Mouse (Mus musculus): ENCODE measurements around the gene Slc44a5. TPM values are rescaled to one million over a fixed set of nuclear protein-coding genes. Genes with fewer than 3 reads are reported as not detected.
"Not testable (repeated sequence)": the region's sequence is repeated elsewhere in the genome, so short reads cannot be mapped to it uniquely, and the experiment has no call there.

Gene Slc44a5
- polyA plus RNA-seq, 1 experiment from 2014 or later, result 2.3 TPM

DNA sequence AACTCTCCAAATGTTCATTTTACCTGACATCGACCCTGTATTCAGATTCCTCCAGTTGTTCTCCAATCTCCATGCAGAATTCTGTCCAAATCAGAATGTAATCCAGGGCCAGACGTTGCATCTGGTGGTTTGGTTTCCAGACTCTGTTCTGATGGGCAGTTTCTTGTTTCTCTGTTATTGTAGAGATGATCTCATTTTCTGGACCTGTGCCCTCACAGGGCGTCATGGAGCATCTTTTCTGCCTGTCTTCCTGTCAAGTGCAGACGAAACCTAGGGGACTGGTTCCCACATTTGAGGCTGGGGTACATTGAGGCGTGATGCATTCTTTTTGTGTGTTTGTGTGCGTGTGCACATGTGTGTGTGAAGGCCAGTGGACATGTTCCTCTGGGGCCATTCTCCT lies 160.8 kb downstream of the Slc44a5 start:
- Histone ChIP-seq H3K27me3 (no peaks in the 10 kb centered on the region), H3K4me2 (replicated peaks) (no peak overlapping the region), H3K27ac (replicated peaks) (no peak overlapping the region), H3K9ac (no peak overlapping the region), H3K4me3 (replicated peaks) (no peak overlapping the region), H3K9me3 (replicated peaks) (no peaks in the 10 kb centered on the region), H3K36me3 (no peaks in the 10 kb centered on the region), H3K4me1 (no peaks in the 10 kb centered on the region)
- 78% methylated on average over 6 of the region's 6 CpGs for WGBS
- ATAC-seq (ENCODE audit: insufficient number of reproducible peaks, low FRiP score, low TSS enrichment, low read depth), result no peak

DNA sequence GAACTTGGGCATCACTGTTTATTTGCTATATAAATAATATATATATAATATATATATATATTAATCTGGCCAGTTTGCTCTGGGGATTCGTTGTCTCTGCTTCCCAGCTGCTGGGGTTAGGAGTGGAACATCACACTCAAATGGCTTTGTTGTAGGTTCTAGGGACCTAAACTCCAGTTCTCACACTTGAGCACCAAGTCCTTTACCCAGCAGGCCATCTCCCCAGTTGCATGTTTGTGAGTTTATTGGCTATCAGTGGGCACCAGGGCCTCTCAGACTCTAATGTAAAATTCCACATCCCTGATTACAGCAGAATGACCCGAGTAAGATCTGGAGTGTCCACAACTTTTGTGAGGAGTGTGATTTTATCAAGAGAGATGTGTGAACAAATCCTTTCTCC lies 161.5 kb downstream of the Slc44a5 start:
- Histone ChIP-seq H3K4me2 (replicated peaks) (no peak overlapping the region), H3K4me1 (no peaks in the 10 kb centered on the region), H3K9ac (no peak overlapping the region), H3K27me3 (no peaks in the 10 kb centered on the region), H3K4me3 (replicated peaks) (no peak overlapping the region), H3K27ac (replicated peaks) (no peak overlapping the region), H3K9me3 (replicated peaks) (no peaks in the 10 kb centered on the region), H3K36me3 (no peaks in the 10 kb centered on the region)
- ATAC-seq (ENCODE audit: insufficient number of reproducible peaks, low FRiP score, low TSS enrichment, low read depth), result no peak
- whole genome bisulfite sequencing, result 76% methylated on average over 2 of the region's 2 CpGs

DNA sequence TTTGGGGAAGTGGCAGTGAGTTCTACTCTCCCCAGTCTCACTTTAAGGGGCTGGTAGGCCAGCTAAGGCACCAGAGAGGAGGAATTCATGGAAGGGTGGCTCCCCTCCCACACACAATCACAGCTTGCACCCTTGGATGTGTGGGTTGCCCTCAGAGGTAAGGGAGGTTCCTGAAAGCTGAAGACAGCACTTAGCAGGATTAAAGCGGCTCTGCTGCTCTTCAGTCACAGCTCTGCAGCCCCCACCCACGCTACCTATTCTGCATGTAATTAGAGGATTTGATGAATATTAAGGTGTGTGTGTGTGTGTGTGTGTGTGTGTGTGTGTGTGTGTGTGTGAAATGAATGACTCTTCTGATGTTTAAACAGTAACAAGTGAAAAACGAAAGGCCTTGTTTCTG lies 163.3 kb downstream of the Slc44a5 start:
- no peak overlapping the region for H3K4me3 ChIP-seq (replicated peaks)
- no peak overlapping the region for H3K27ac ChIP-seq (replicated peaks)
- no peak overlapping the region for H3K9ac ChIP-seq
- H3K4me1 ChIP-seq, result no peaks in the 10 kb centered on the region
- no peaks in the 10 kb centered on the region for H3K36me3 ChIP-seq
- no peaks in the 10 kb centered on the region for H3K27me3 ChIP-seq
- no peaks in the 10 kb centered on the region for H3K9me3 ChIP-seq (replicated peaks)
- whole genome bisulfite sequencing, result 69% methylated on average over 3 of the region's 3 CpGs
- ATAC-seq (ENCODE audit: insufficient number of reproducible peaks, low FRiP score, low TSS enrichment, low read depth), result no peak
- no peak overlapping the region for H3K4me2 ChIP-seq (replicated peaks)

DNA sequence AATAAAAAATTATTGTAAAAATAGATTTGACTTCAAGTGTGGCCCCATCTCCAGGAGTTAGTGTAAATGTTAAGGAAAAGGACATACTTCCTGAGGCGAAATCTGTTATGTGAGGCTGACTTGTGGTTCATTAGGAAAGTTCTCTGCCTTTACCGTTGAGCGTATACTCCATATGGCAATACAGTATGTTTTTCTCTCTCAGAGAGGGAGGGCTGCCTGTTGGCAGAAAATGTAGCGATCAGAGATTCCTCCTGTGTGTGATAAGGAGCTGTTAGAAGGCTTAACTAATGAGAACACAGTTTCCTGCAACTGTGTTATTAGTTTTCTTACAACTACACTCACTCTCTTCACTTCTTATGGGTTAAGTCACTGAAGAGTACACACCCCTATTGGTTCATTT lies 168.1 kb downstream of the Slc44a5 start:
- no peak overlapping the region for H3K9ac ChIP-seq
- H3K4me2 ChIP-seq (replicated peaks), result no peak overlapping the region
- no peaks in the 10 kb centered on the region for H3K27me3 ChIP-seq
- ATAC-seq (ENCODE audit: insufficient number of reproducible peaks, low FRiP score, low TSS enrichment, low read depth), result no peak
- H3K4me1 ChIP-seq, result no peaks in the 10 kb centered on the region
- H3K4me3 ChIP-seq (replicated peaks), result no peak overlapping the region
- 75% methylated on average over 4 of the region's 4 CpGs for WGBS
- no peaks in the 10 kb centered on the region for H3K36me3 ChIP-seq
- H3K9me3 ChIP-seq (replicated peaks), result no peaks in the 10 kb centered on the region
- no peak overlapping the region for H3K27ac ChIP-seq (replicated peaks)

DNA sequence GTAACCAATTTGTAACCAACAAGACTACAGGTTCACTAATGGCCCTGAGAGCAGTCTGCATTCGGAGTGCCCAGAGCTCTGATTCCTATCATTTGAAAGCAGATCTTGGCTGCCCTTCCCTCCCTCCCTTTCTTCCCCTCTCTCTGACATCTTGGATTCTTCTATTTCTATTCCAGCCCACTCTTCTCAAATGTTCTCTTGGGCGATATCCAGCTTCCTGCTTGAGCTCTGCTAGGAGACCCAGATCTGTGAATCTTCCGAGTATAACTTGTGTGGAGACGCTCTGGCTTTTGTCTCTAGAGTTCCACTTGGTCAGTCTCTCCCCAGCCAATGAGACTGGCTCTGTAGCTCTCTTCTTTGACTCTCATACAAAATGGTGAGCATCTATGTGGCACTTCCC lies 169.4 kb downstream of the Slc44a5 start:
- WGBS, result 70% methylated on average over 4 of the region's 4 CpGs
- no peaks in the 10 kb centered on the region for H3K27me3 ChIP-seq

DNA sequence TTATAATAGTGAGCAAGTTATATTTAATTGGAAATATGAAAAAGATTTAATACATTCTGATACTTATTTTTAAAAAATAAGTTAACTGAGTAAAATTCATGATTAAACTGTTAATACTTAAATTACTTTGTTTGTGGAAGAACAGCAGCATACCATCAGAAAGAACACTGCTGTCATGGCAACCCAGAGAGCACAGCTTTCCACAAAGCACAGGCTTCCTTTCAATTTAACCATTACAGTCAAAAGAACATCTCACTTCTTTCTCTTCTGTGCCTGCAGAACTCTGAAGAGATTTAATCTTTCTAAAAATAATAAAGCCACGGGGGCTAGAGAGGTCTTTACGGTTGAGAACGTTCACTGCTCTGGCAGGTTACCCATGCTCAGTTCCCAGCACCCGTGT lies 172.5 kb downstream of the Slc44a5 start:
- no peak overlapping the region for H3K27ac ChIP-seq (replicated peaks)
- no peak for ATAC-seq (ENCODE audit: insufficient number of reproducible peaks, low FRiP score, low TSS enrichment, low read depth)
- no peaks in the 10 kb centered on the region for H3K4me1 ChIP-seq
- H3K9me3 ChIP-seq (replicated peaks), result no peaks in the 10 kb centered on the region
- no peak overlapping the region for H3K4me3 ChIP-seq (replicated peaks)
- WGBS, result 71% methylated on average over 4 of the region's 4 CpGs
- H3K9ac ChIP-seq, result no peak overlapping the region
- H3K4me2 ChIP-seq (replicated peaks), result no peak overlapping the region
- H3K27me3 ChIP-seq, result no peaks in the 10 kb centered on the region
- H3K36me3 ChIP-seq, result no peaks in the 10 kb centered on the region

More for the DNA sequence above, 169.4 kb downstream of the Slc44a5 start:
- Histone ChIP-seq H3K36me3 (no peaks in the 10 kb centered on the region), H3K4me3 (replicated peaks) (no peak overlapping the region), H3K9ac (no peak overlapping the region), H3K9me3 (replicated peaks) (no peaks in the 10 kb centered on the region), H3K27ac (replicated peaks) (no peak overlapping the region), H3K4me1 (no peaks in the 10 kb centered on the region), H3K4me2 (replicated peaks) (no peak overlapping the region)
- ATAC-seq (ENCODE audit: insufficient number of reproducible peaks, low FRiP score, low TSS enrichment, low read depth), result no peak

DNA sequence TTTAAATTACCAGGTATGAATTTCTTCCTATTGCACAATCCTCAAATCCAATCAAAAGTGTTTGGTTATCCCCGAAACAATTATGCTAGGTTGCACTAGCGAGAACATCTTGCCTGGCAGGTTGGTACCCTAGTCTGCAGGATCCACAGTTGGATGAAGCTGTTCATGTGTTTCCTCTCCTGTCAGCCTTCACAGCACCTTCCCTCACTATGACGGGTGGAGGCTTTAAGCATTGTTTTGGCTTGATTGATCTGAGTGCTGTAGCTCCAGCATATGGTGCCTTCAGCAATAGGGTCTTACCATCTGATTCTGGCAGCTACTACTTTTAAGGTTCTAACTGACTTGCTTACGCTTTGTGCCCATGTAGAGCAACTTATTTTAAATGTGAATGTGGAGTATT lies 176.5 kb downstream of the Slc44a5 start:
- no peak overlapping the region for H3K4me3 ChIP-seq (replicated peaks)
- ATAC-seq (ENCODE audit: insufficient number of reproducible peaks, low FRiP score, low TSS enrichment, low read depth), result no peak
- H3K4me2 ChIP-seq (replicated peaks), result no peak overlapping the region
- H3K36me3 ChIP-seq, result no peaks in the 10 kb centered on the region
- 82% methylated on average over 4 of the region's 4 CpGs for WGBS
- no peaks in the 10 kb centered on the region for H3K27me3 ChIP-seq
- H3K9me3 ChIP-seq (replicated peaks), result no peaks in the 10 kb centered on the region
- no peak overlapping the region for H3K27ac ChIP-seq (replicated peaks)
- H3K4me1 ChIP-seq, result no peaks in the 10 kb centered on the region
- H3K9ac ChIP-seq, result no peak overlapping the region

DNA sequence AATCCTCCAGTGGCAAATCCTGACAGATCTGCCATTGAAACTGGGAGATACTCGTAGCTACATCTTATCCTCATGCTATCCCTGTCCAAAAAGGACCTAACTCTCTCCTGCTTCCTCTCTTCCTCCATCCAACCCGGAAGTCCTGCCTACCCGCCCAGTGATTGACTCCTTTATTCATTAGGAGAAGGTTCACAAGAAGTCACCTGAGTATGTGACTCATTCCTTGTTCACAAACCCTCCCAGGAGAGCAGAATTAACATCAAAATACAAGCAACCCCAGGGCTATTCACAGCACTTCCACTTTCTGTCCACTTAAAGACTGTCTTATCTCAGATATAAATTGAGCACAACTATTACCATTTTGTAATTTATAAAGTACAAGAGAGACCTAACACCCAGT lies 180.3 kb downstream of the Slc44a5 start:
- not testable (repeated sequence) for H3K4me1 ChIP-seq; H3K27me3 ChIP-seq; H3K9ac ChIP-seq; H3K36me3 ChIP-seq; H3K27ac ChIP-seq (replicated peaks); H3K4me3 ChIP-seq (replicated peaks); H3K4me2 ChIP-seq (replicated peaks); ATAC-seq (ENCODE audit: insufficient number of reproducible peaks, low FRiP score, low TSS enrichment, low read depth); H3K9me3 ChIP-seq (replicated peaks)
- 75% methylated on average over 3 of the region's 3 CpGs for WGBS

DNA sequence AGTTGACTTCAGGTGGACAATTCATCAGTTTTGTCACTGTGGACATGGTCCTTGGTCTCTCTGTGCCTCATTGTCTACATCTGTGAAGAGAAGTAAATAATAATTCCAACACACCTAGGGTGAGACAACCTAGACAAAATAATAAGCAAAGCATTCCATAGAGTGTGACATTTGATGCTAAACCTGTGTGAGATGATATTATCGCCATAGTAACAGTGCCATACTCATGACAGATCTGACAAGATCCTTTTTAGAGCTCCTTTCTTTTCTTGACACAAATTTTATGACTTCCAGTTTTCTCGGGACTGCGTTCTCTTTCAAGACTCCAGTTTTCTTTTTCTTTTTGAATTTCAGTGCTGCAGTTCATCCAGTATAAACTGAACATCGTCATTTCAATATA lies 192.6 kb downstream of the Slc44a5 start:
- H3K36me3 ChIP-seq, result no peaks in the 10 kb centered on the region
- H3K4me3 ChIP-seq (replicated peaks), result no peak overlapping the region
- no peak overlapping the region for H3K9ac ChIP-seq
- H3K9me3 ChIP-seq (replicated peaks), result no peaks in the 10 kb centered on the region
- WGBS, result 79% methylated on average over 4 of the region's 4 CpGs
- no peak overlapping the region for H3K4me2 ChIP-seq (replicated peaks)
- no peaks in the 10 kb centered on the region for H3K27me3 ChIP-seq
- no peak overlapping the region for H3K27ac ChIP-seq (replicated peaks)
- no peak for ATAC-seq (ENCODE audit: insufficient number of reproducible peaks, low FRiP score, low TSS enrichment, low read depth)
- H3K4me1 ChIP-seq, result no peaks in the 10 kb centered on the region

DNA sequence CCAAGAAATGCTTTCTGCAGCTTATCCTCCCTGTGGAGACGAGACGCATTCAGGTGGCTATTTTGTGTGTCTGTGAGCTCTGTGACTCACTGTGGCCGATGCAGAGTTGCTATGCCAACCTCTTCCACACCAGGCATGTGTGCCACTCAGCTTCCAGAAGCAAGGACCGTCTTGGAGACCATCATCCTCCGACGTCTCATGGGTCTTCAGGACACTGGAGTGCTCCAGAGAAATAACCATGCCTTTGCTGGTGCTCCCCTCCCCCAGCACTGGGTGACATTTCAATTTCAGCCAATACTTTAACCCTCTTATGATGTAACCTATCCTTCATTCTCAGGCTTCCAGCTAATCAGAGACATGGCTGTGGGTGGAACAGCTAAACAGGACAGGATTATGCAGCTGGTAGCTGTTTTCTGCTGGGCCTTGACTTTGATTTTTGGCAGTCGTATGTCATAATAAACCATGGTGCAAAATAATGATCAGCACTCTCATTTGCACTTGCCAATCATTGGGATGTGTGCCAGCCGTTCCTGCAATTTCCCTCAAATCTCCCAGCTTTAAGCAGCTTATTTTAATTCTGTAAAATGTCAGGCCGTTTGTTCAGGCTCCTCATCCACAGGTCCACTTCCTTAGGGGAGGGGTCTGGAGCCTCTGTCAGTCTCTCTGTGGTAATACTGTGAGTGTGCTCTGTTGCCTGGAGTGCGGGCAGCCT lies 198.8 kb downstream of the Slc44a5 start:
- Histone ChIP-seq H3K36me3 (no peaks in the 10 kb centered on the region), H3K4me1 (no peaks in the 10 kb centered on the region), H3K9ac (no peak overlapping the region), H3K4me3 (replicated peaks) (no peak overlapping the region), H3K4me2 (replicated peaks) (no peak overlapping the region), H3K9me3 (replicated peaks) (no peaks in the 10 kb centered on the region), H3K27ac (replicated peaks) (no peak overlapping the region), H3K27me3 (no peaks in the 10 kb centered on the region)
- 60% methylated on average over 10 of the region's 10 CpGs for WGBS
- ATAC-seq (ENCODE audit: insufficient number of reproducible peaks, low FRiP score, low TSS enrichment, low read depth), result no peak

DNA sequence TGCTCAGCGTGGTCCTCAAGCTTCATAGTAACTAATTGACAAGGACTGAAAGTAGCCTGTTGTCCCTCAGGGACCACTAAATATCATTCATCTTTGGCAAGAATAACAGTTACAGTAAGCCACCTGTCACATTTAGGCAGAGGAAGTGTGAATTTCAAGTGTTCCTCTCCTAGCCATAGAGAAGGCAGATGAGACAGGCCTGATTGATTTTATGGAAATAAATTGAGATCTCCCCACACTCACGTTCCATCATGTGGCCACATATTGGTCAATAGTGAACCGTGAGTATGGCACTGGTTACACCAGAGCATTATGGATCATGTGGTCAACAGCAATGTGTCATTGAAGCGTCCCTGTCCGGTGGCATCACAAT lies 199.3 kb downstream of the Slc44a5 start:
- ATAC-seq (ENCODE audit: insufficient number of reproducible peaks, low FRiP score, low TSS enrichment, low read depth), result no peak
- no peaks in the 10 kb centered on the region for H3K4me1 ChIP-seq
- no peak overlapping the region for H3K4me3 ChIP-seq (replicated peaks)
- H3K9me3 ChIP-seq (replicated peaks), result no peaks in the 10 kb centered on the region
- no peaks in the 10 kb centered on the region for H3K36me3 ChIP-seq
- no peak overlapping the region for H3K27ac ChIP-seq (replicated peaks)
- no peak overlapping the region for H3K4me2 ChIP-seq (replicated peaks)
- no peaks in the 10 kb centered on the region for H3K27me3 ChIP-seq
- H3K9ac ChIP-seq, result no peak overlapping the region
- 90% methylated on average over 5 of the region's 5 CpGs for WGBS

DNA sequence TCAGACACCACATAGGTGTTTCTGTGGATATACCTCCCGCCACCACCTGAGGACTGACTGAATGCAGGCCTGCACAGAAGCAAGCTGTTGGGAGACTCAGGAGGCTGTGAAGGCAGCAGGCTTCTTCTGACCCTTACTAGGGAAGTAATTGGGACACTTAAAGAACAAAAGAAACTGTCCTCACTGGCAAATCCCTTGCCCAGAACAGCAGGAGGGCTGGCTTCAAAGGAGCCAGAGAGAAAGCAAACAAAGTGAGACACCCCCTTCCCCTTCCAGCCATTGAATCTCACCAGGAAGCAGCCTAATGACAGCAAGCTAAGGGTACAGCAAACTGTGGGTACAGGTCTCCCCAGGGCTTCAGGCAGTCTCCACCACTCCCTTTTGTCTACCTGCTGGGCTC lies 200.3 kb downstream of the Slc44a5 start:
- no peak overlapping the region for H3K4me3 ChIP-seq (replicated peaks)
- no peak for ATAC-seq (ENCODE audit: insufficient number of reproducible peaks, low FRiP score, low TSS enrichment, low read depth)
- H3K4me1 ChIP-seq, result no peaks in the 10 kb centered on the region
- no peak overlapping the region for H3K9ac ChIP-seq
- H3K27me3 ChIP-seq, result no peaks in the 10 kb centered on the region
- 53% methylated on average over 1 of the region's 1 CpGs for WGBS
- no peak overlapping the region for H3K4me2 ChIP-seq (replicated peaks)
- no peak overlapping the region for H3K27ac ChIP-seq (replicated peaks)
- no peaks in the 10 kb centered on the region for H3K36me3 ChIP-seq
- no peaks in the 10 kb centered on the region for H3K9me3 ChIP-seq (replicated peaks)

All from embryonic facial prominence, embryonic 15.5 days (tissue).